Mouse (Mus musculus) ES-Bruce4 (cell line): ENCODE measurements around the gene Ldah.

Experiments used
- CTCF ChIP-seq: IDR thresholded peaks from one replicate; pipeline ENCODE4 v1.8.1; 2011; ENCODE audit warnings: low read depth, low read length
- EP300 ChIP-seq: IDR thresholded peaks from 2 replicates; pipeline ENCODE4 v1.6.1; 2011; ENCODE audit warnings: low read depth, low read length; ENCODE audit not compliant: insufficient read depth
- POLR2A ChIP-seq: IDR thresholded peaks from one replicate; pipeline ENCODE4 v1.8.1; 2011; ENCODE audit warnings: low read length; ENCODE audit not compliant: insufficient read depth

DNA sequence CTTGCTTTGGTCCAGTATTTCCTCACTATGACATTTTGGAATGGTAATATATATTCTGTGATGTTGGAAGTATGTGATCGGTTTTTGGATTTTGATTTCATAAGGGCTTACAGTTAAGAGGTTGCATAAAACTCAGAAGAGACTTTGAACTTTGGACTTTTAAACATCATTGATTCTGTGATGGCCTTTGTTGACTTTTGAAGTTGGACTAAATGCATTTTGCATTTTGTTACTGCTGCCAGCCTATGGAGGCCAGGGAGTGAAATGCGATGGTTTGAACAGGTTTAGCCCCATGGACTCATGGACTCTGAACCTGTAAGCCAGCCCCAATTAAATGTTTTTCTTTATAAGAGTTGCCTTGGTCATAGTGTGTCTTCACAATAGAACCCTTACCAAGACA, 2.2 kb upstream of the Ldah start:
- TF ChIP-seq EP300, result no peak
- TF ChIP-seq CTCF, result no peak
- no peak for TF ChIP-seq POLR2A
